22 mouse cellular contexts compared by ENCODE assay signal in the genomic region with DNA sequence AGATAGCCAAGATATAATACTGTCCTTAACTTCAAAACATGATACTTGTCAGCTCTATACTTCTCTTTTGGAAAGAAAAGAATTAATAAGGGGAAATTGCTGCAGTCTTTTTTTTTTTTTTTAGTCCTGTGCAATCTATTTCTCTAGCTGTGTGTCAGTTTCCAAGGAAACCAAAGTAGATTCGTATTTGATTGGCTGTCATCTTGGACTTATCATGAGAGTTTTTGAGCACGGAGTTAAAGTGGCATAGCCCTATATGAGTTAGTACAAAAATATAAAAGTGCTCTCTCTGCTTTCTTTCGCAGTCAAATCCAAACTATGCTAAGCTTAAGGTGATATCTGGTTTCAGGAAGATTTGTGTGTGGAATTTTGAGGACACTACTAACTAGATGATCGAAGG. TPM values are rescaled to one million over a fixed set of nuclear protein-coding genes. Genes with fewer than 3 reads are reported as not detected.
DNase-seq lines count a peak whose midpoint lies in the region; ATAC-seq and TF ChIP-seq lines count a peak whose summit lies in the region.
"Had no signal": no experiment of that assay in that cellular context is flagged by ENCODE, and none has a peak within 500 bp of the region (broad histone marks: within the 10 kb centered on the region; RNA-seq: fewer than 3 reads in every experiment).

No protein-coding gene starts in this region.

- no peak overlapping the region for H3K4me2 ChIP-seq in hindbrain, postnatal 0 days (ENCODE audit: low read depth, low read length)
- no peak overlapping the region for H3K4me2 ChIP-seq in hindbrain, embryonic 12.5 days (replicated peaks)
- H3K4me2 ChIP-seq: embryonic facial prominence, embryonic 15.5 days; heart, embryonic 11.5 days; hindbrain, embryonic 15.5 days had no signal

- no peaks in the 10 kb centered on the region for H3K9me3 ChIP-seq in hindbrain, postnatal 0 days (ENCODE audit: low read length)
- no peaks in the 10 kb centered on the region for H3K9me3 ChIP-seq in hindbrain, embryonic 12.5 days (replicated peaks)
- no peaks in the 10 kb centered on the region for H3K9me3 ChIP-seq in ES-E14 (ENCODE audit: control insufficient read depth, insufficient read depth, low read depth, low read length)
- H3K9me3 ChIP-seq: embryonic facial prominence, embryonic 15.5 days; G1E; hindbrain, embryonic 10.5 days; hindbrain, embryonic 15.5 days had no signal

- TF ChIP-seq CTCF in hindbrain, postnatal 0 days (IDR thresholded peaks at IDR 0.05; ENCODE audit: low read depth) = no peak

- H3K27ac ChIP-seq in hindbrain, postnatal 0 days = no peak overlapping the region
- no peak overlapping the region for H3K27ac ChIP-seq in hindbrain, embryonic 12.5 days
- no peak overlapping the region for H3K27ac ChIP-seq in ES-E14 (ENCODE audit: insufficient read depth, low read depth, low read length, poor library complexity, severe bottlenecking)
- H3K27ac ChIP-seq: embryonic facial prominence, embryonic 15.5 days; heart, adult 2 months; hindbrain, embryonic 10.5 days; hindbrain, embryonic 15.5 days had no signal

- ATAC-seq in hindbrain, postnatal 0 days = no peak
- no peak for ATAC-seq in hindbrain, embryonic 12.5 days (ENCODE audit: low FRiP score)
- ATAC-seq: inflammation-experienced regulatory T-cells, adult 6 months; intestine, postnatal 0 days had no signal

- no peaks in the 10 kb centered on the region for H3K27me3 ChIP-seq in hindbrain, postnatal 0 days (ENCODE audit: insufficient read depth, low read length)
- no peaks in the 10 kb centered on the region for H3K27me3 ChIP-seq in hindbrain, embryonic 12.5 days
- H3K27me3 ChIP-seq: embryonic facial prominence, embryonic 15.5 days; hindbrain, embryonic 15.5 days had no signal

- H3K36me3 ChIP-seq in hindbrain, postnatal 0 days (ENCODE audit: insufficient read depth, low read length) = no peaks in the 10 kb centered on the region
- no peaks in the 10 kb centered on the region for H3K36me3 ChIP-seq in hindbrain, embryonic 12.5 days
- H3K36me3 ChIP-seq in ES-E14 (ENCODE audit: control insufficient read depth, insufficient read depth, low read length, poor library complexity, severe bottlenecking) = no peaks in the 10 kb centered on the region
- H3K36me3 ChIP-seq: embryonic facial prominence, embryonic 15.5 days; G1E; hindbrain, embryonic 10.5 days; hindbrain, embryonic 15.5 days had no signal

- H3K9ac ChIP-seq in hindbrain, postnatal 0 days (replicated peaks; ENCODE audit: low read length) = no peak overlapping the region
- no peak overlapping the region for H3K9ac ChIP-seq in hindbrain, embryonic 12.5 days
- no peak overlapping the region for H3K9ac ChIP-seq in ES-E14 (ENCODE audit: insufficient read depth, low read depth, low read length, poor library complexity, severe bottlenecking)
- H3K9ac ChIP-seq: embryonic facial prominence, embryonic 15.5 days; hindbrain, embryonic 15.5 days had no signal

- H3K4me3 ChIP-seq in hindbrain, postnatal 0 days (ENCODE audit: low read length) = no peak overlapping the region
- H3K4me3 ChIP-seq in hindbrain, embryonic 12.5 days = no peak overlapping the region
- no peak overlapping the region for H3K4me3 ChIP-seq in ES-E14 (ENCODE audit: insufficient read depth in 1 of 2, low read depth in 1 of 2, low read length in 2 of 2, poor library complexity in 1 of 2, severe bottlenecking in 1 of 2)
- H3K4me3 ChIP-seq: embryonic facial prominence, embryonic 15.5 days; erythroblast, embryonic 14.5 days; heart, adult 2 months; hindbrain, embryonic 10.5 days; hindbrain, embryonic 15.5 days had no signal

- no peaks in the 10 kb centered on the region for H3K4me1 ChIP-seq in hindbrain, postnatal 0 days (ENCODE audit: insufficient read depth, low read length)
- no peaks in the 10 kb centered on the region for H3K4me1 ChIP-seq in hindbrain, embryonic 12.5 days
- no peaks in the 10 kb centered on the region for H3K4me1 ChIP-seq in ES-E14 (ENCODE audit: control insufficient read depth in 2 of 2, insufficient read depth in 2 of 2, low read length in 2 of 2, poor library complexity in 1 of 2)
- H3K4me1 ChIP-seq: embryonic facial prominence, embryonic 15.5 days; hindbrain, embryonic 10.5 days; hindbrain, embryonic 15.5 days had no signal

- in situ Hi-C loops in ES-E14 (cut with MboI; ENCODE audit: low sequenced_read_pairs in 2 of 2, unreplicated experiment in 2 of 2) = no loop called here

- peak; percentile 25 for DNase-seq in hindbrain, postnatal 0 days (ENCODE audit: low spot score)
- no peak for DNase-seq in ES-E14 (ENCODE audit: low read depth, low spot score)
- DNase-seq in R1 (ENCODE audit: low read depth, low spot score) = peak; percentile 3
- peak; percentile 26 for DNase-seq in telencephalon, adult 2 months (ENCODE audit: low read depth, low spot score)
- DNase-seq in thymus, postnatal 14 days = no peak
- DNase-seq: adrenal gland, postnatal 10 days; cerebellum, adult 11 months; cerebellum, adult 8-10 months; cerebellum, postnatal 14 days; embryo, embryonic 11 days; gastrocnemius, postnatal 10 days; heart, adult 2 months had no signal

- WGBS in hindbrain, postnatal 0 days = 67% methylated on average over 4 of the region's 4 CpGs
- WGBS in hindbrain, embryonic 12.5 days = 85% methylated on average over 4 of the region's 4 CpGs

TF ChIP-seq in ES-E14, 5 proteins besides CTCF, POLR2A, EP300 and RAD21:
- TF ChIP-seq ZC3H11A (IDR thresholded peaks at IDR 0.05; ENCODE audit: borderline replicate concordance, low read depth, low read length) (no peak), MAFK (IDR thresholded peaks at IDR 0.05; ENCODE audit: insufficient read depth, low read depth, low read length) (no peak), ZNF384 (IDR thresholded peaks at IDR 0.05; ENCODE audit: low read depth, low read length) (peak; percentile 40; the same call in 1 of the 2 replicates)

RNA-seq across cellular contexts. Expression of gene Gabrb2, which starts 26.1 kb away (rescaled TPM):
- total RNA-seq in hindbrain, postnatal 0 days (2014; rRNA removed) = 43.7 and 50.7 TPM in 2 replicates
- polyA plus RNA-seq in hindbrain, postnatal 0 days (2015; fragmentation: Nextera tagmentation; extraction: Ambion mirVana) = 15.4 and 19.0 TPM in 2 replicates
- 10.2 and 11.4 TPM in 2 replicates for polyA plus RNA-seq in hindbrain, embryonic 12.5 days (2016; fragmentation: Nextera tagmentation; extraction: Ambion mirVana)
- total RNA-seq in ES-E14 (2012; rRNA removed) = 0.05 and 0.13 TPM in 2 replicates
- total RNA-seq: common myeloid progenitor, adult 5-6 weeks had no signal
- polyA plus RNA-seq: erythroblast, embryonic 14.5 days; G1E; heart, adult 2 months had no signal

Comparison
In these comparisons a context has a peak if more than half of its experiments do, and no peak if none do; other contexts are left out.
1. DNase-seq: peak in hindbrain, postnatal 0 days (single experiment), R1 (single experiment) and telencephalon, adult 2 months (single experiment); none in ES-E14 (single experiment) and thymus, postnatal 14 days (single experiment).
2. RNA of gene Gabrb2, which starts 26.1 kb away (total RNA-seq): 43.7 to 50.7 TPM in hindbrain, postnatal 0 days; 0.05 to 0.13 TPM in ES-E14; every median in the first group is over 10 times any median in the second.